Mouse (Mus musculus): ENCODE data around the gene Crbn.

The Crbn gene

GRCm38 (mm10) chr6:106765892-106766291 lies 34.0 kb downstream of the Crbn start:
- DNase-seq (ENCODE audit: low read depth, low spot score), result no peak

- no peak for DNase-seq (ENCODE audit: low read depth, low spot score)
Measured at GRCm38 (mm10) chr6:106761486-106761885, 38.4 kb downstream of the Crbn start.

- DNase-seq (ENCODE audit: low read depth, low spot score), result no peak
Measured at GRCm38 (mm10) chr6:106760473-106761218, 39.2 kb downstream of the Crbn start.

GRCm38 (mm10) chr6:106758299-106758698 lies 41.6 kb downstream of the Crbn start:
- DNase-seq (ENCODE audit: low read depth, low spot score), result no peak

- DNase-seq (ENCODE audit: low read depth, low spot score), result no peak
Measured at GRCm38 (mm10) chr6:106750291-106750690, 49.6 kb downstream of the Crbn start.

- no peak for DNase-seq (ENCODE audit: low read depth, low spot score)
Measured at GRCm38 (mm10) chr6:106748887-106749388, 50.9 kb downstream of the Crbn start, which contains the start of gene Il5ra. Gene Il5ra, minus strand, starts transcription at chr6:106749037.

GRCm38 (mm10) chr6:106747804-106748203 lies 52.1 kb downstream of the Crbn start:
- no peak for DNase-seq (ENCODE audit: low read depth, low spot score)

- DNase-seq (ENCODE audit: low read depth, low spot score), result no peak
Measured at GRCm38 (mm10) chr6:106747251-106747650, 52.6 kb downstream of the Crbn start.

GRCm38 (mm10) chr6:106745673-106746394 lies 54.0 kb downstream of the Crbn start:
- no peak for DNase-seq (ENCODE audit: low read depth, low spot score)

GRCm38 (mm10) chr6:106743556-106744233 lies 56.2 kb downstream of the Crbn start:
- no peak for DNase-seq (ENCODE audit: low read depth, low spot score)

- DNase-seq (ENCODE audit: low read depth, low spot score), result no peak
Measured at GRCm38 (mm10) chr6:106740244-106740825, 59.5 kb downstream of the Crbn start.

- no peak for DNase-seq (ENCODE audit: low read depth, low spot score)
Measured at GRCm38 (mm10) chr6:106738229-106738628, 61.6 kb downstream of the Crbn start.

GRCm38 (mm10) chr6:106732563-106732962 lies 67.3 kb downstream of the Crbn start:
- no peak for DNase-seq (ENCODE audit: low read depth, low spot score)

All from WW6 (cell line).